Mouse (Mus musculus) liver, embryonic 14 days (tissue): Measurements from ENCODE around the gene Slc27a1. TPM values are rescaled to one million over a fixed set of nuclear protein-coding genes. Genes with fewer than 3 reads are reported as not detected.

Source experiments
- polyA plus RNA-seq: library from polyadenylated mRNA; depleted of rRNA; stranded (reverse); fragments of >200 nt; gene quantifications from 2 replicates; pipeline ENCODE4 v1.2.3, GENCODE M21; 2012; rRNA removed

Gene Slc27a1
- 1.6 and 1.9 TPM in 2 replicates for polyA plus RNA-seq

GRCm38 (mm10) chr8:71568387-71568937, at the start of gene Slc27a1:
TSS of gene Slc27a1 (plus strand) at chr8:71568882.

DNA sequence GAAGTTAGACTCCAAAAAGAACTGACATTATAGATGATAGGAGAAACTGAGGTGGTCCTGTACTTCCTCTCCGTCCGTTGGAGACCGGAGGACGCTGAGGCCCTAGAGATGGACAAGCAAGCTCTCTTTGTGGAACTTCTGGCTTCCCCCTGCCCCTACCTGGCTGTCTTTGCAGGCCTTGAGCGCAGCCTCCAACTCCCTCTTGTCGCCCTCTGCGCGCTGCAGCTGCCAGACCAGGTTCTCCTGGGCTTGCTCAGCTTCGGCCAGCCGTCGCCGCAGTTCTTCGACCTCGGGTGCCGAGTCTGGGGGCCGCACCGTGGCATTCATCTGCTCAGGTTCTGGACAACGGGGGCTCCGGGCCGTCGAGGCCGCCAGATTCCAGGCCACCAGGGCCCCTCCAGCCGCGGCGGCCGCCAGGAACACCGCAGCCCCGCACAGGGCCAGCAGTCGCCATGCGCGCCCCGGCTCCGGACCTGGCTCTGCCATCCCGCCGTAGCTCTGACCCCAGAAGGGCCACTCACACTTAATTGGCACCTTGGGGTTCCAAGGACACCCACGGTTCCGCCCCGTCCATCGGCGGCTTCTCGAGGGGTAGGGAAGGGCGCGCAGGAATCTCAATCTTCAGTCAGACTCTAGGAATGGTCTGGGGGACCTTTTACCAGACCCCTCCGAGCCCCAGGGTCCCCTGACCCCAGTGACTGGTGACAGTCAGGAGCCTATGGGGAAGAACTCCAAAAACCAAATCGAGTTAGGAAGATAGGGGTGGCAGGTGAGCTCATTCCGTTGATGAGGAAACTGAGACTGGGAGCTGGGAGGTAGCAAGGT, 43.2 kb upstream of the Slc27a1 start, which contains the start of gene Ccdc194:
TSS of gene Ccdc194 (minus strand) at position 486 of the 825 bp plus-strand sequence.

GRCm38 (mm10) chr8:71537028-71537867, 31.4 kb upstream of the Slc27a1 start, which contains the start of gene Bst2:
TSS of gene Bst2 (minus strand) at chr8:71537456.

GRCm38 (mm10) chr8:71542632-71543343, 25.9 kb upstream of the Slc27a1 start, which contains the start of gene Mvb12a:
TSS of gene Mvb12a (plus strand) at chr8:71542922.

GRCm38 (mm10) chr8:71558071-71558957, 10.4 kb upstream of the Slc27a1 start, which contains the start of gene Tmem221:
TSS of gene Tmem221 (minus strand) at chr8:71558871.

DNA sequence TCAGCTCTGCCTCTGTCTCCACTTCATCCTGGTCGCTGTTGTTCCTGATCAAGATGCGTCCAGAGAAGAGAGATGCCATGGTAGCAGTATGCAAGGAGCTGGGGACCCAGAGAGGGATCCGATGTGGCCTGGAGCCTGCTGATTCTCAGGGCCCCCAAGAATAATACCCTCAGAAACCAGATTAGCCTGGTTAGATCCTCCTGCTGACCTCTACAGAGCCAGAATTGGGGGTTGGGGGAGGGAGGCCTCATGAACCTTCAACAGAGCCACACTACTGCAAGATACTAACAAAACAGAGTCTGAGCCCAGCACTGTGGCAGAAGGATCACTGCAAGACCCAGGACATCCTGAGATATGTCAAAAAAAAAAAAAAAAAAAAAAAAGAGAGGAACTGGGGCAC, 2.2 kb upstream of the Slc27a1 start, which contains the start of gene Nxnl1:
TSS of gene Nxnl1 (minus strand) at position 101 of the 400 bp plus-strand sequence.

GRCm38 (mm10) chr8:71591471-71592373, 23.0 kb downstream of the Slc27a1 start, which contains the start of gene Pgls:
TSS of gene Pgls (plus strand) at chr8:71592176.

DNA sequence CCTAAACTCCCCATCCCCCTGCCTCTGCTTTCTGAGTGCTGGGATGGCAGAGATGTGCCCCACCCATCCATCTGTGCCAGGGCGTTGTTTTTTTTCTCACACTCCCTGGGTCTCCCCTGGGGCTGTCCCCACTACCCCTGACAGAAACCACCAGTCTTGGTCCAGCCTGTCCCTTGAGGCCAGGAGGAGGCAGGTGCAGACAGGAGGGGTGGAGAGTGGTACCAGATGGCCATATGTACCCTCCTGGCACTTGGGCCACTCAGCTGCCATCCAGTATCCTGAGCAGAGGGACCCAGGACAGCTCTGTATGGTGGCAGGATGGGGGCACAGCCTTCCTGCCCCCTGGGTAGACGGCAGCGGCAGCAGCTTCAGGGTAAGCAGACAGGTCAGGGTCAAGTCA, 28.8 kb downstream of the Slc27a1 start, which contains the start of gene Fam129c:
TSS of gene Fam129c (plus strand) at position 198 of the 400 bp plus-strand sequence.

GRCm38 (mm10) chr8:71610822-71611651, 42.4 kb downstream of the Slc27a1 start, which contains the start of gene Colgalt1:
TSS of gene Colgalt1 (plus strand) at chr8:71610998.

Other genes starting within 250 kb of the Slc27a1 start
- gene Use1, start 202.0 kb upstream of the Slc27a1 start, polyA plus RNA-seq: 53.8 and 56.8 TPM in 2 replicates
- gene Ocel1, start 197.6 kb upstream of the Slc27a1 start, polyA plus RNA-seq: 3.0 and 3.1 TPM in 2 replicates
- gene Nr2f6, start 186.9 kb upstream of the Slc27a1 start, polyA plus RNA-seq: 15.0 and 18.0 TPM in 2 replicates
- gene Ushbp1, start 173.1 kb upstream of the Slc27a1 start, polyA plus RNA-seq: 3.0 and 3.2 TPM in 2 replicates
- 51.3 and 56.2 TPM in 2 replicates for gene Babam1, start 172.0 kb upstream of the Slc27a1 start, polyA plus RNA-seq
- 45.6 and 52.2 TPM in 2 replicates for gene Ankle1, start 162.9 kb upstream of the Slc27a1 start, polyA plus RNA-seq
- 6.4 and 6.5 TPM in 2 replicates for gene Abhd8, start 105.2 kb upstream of the Slc27a1 start, polyA plus RNA-seq
- 39.4 and 44.7 TPM in 2 replicates for gene Mrpl34, start 103.9 kb upstream of the Slc27a1 start, polyA plus RNA-seq
- gene Dda1, start 99.7 kb upstream of the Slc27a1 start, polyA plus RNA-seq: 21.8 and 25.0 TPM in 2 replicates
- gene Ano8, start 82.9 kb upstream of the Slc27a1 start, polyA plus RNA-seq: 1.3 and 1.8 TPM in 2 replicates
- gene Gtpbp3, start 80.8 kb upstream of the Slc27a1 start, polyA plus RNA-seq: 8.4 and 8.9 TPM in 2 replicates
- 15.8 TPM in 2 replicates for gene Plvap, start 57.1 kb upstream of the Slc27a1 start, polyA plus RNA-seq
- 0.12 and 0.18 TPM in 2 replicates for gene Ccdc194, start 43.2 kb upstream of the Slc27a1 start, polyA plus RNA-seq
- gene Bst2, start 31.4 kb upstream of the Slc27a1 start, polyA plus RNA-seq: 47.6 and 62.9 TPM in 2 replicates
- gene Mvb12a, start 26.0 kb upstream of the Slc27a1 start, polyA plus RNA-seq: 24.0 and 26.3 TPM in 2 replicates
- gene Tmem221, start 10.0 kb upstream of the Slc27a1 start, polyA plus RNA-seq: 0.17 and 0.28 TPM in 2 replicates
- gene Nxnl1, start 2.3 kb upstream of the Slc27a1 start, polyA plus RNA-seq: not detected in 2 replicates
- gene Pgls, start 23.3 kb downstream of the Slc27a1 start, polyA plus RNA-seq: 40.2 and 45.8 TPM in 2 replicates
- 0.89 and 1.0 TPM in 2 replicates for gene Fam129c, start 28.8 kb downstream of the Slc27a1 start, polyA plus RNA-seq
- gene Colgalt1, start 42.1 kb downstream of the Slc27a1 start, polyA plus RNA-seq: 30.1 and 32.1 TPM in 2 replicates
- gene Unc13a, start 102.9 kb downstream of the Slc27a1 start, polyA plus RNA-seq: 0.08 and 0.20 TPM in 2 replicates
- 3.4 and 4.0 TPM in 2 replicates for gene Jak3, start 107.4 kb downstream of the Slc27a1 start, polyA plus RNA-seq
- gene Insl3, start 120.3 kb downstream of the Slc27a1 start, polyA plus RNA-seq: 0.70 and 1.2 TPM in 2 replicates
- gene B3gnt3, start 132.9 kb downstream of the Slc27a1 start, polyA plus RNA-seq: 1.7 and 1.9 TPM in 2 replicates
- gene Fcho1, start 156.8 kb downstream of the Slc27a1 start, polyA plus RNA-seq: 21.1 and 24.4 TPM in 2 replicates